Mouse (Mus musculus) naive thymus-derived CD4-positive, alpha-beta T cell, adult 2 months (primary cell): ENCODE measurements around the gene Foxo6.
A peak's percentile ranks its signal among the peaks of the same experiment; 100 is the strongest.

Source experiments
- DNase-seq: peaks from one replicate; pipeline ENCODE4 v3.0.0-alpha.2; 2011; ENCODE audit warnings: low read depth

Gene Foxo6

DNA sequence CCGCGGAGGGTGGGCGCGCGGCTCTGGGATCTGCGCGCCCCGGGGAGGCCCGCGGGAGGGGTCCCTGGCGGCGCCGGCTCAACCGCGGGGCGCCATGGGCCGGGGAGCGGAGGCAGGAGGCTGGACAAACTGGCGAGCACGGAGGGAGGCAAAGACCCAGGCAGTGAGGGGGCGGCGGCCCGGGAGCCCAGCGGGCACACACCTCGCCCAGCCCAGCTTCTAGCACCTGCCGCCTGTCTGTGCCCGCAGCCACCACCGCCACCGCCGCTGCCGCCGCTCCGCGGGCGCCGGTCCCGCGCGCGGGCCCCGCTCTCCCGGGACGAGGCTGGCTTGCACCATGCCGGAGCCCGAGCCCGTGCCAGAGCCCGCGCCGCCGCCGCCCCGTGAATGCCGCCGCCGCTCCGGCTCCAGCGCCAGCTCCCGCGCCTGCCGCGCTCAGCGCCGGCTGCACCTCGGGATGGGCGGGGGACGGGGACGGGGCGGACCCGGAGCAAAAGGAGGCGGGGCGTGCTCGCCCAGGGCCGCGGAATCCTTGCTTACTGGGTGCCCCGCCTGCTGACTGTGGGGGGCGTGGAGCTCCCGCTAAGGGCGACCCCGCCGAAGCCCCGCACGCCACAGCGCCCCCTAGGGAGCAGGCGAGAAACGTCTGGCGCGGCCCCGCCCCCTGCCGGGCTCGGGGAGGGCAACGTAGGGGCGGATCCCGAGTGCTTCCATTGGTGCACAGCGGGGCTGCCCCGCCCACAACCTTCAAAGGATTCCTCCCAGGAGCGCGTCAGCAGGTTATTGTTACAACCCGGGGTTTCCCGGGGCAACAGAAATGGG is at the start of gene Foxo6:
Gene Foxo6 (minus strand): TSS at position 60 of the 822 bp plus-strand sequence.
- peak; percentile 88 for DNase-seq

DNA sequence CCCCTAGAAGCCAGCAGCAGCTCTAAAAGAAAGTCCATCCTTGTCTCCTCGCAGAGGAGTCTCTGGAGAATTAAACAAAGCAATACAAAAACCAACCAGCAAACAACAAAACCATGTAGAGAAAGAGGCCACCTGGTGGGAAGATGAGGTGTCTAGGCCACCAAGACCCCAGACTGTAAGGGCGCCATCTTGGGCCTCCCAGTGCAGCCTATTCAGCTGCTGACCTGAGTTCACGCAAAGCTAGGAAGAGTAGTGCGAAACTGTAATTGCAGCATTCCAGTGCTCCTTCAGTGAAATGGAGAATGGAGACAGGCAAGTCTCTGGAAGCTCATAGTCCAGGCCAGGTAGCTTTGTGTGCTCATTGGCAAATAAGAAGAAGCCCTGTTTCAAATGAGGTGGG is 47.2 kb upstream of the Foxo6 start:
- no peak for DNase-seq

DNA sequence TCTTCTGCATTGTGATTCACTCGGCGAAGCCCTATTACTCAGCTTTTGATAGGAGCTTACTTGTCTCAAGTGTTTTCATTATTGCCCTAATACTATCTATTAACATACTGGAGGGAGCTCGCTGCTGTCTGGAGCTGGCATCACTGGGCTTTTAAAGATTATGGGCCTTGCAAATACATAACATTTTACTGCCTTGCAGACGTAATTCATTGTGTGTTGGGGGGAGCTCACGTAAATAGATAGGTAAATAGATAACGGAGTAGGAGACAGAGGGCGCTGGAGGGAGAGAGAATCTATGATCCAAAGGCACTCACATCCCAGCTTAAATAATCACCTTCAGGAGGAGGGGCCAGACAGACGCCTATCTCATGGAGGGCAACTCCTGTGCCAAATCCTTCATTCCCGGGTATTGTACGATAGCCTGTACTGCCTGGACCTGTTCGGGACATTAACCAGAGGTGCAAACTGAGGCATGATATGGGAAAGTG is 45.8 kb upstream of the Foxo6 start:
- DNase-seq = no peak

DNA sequence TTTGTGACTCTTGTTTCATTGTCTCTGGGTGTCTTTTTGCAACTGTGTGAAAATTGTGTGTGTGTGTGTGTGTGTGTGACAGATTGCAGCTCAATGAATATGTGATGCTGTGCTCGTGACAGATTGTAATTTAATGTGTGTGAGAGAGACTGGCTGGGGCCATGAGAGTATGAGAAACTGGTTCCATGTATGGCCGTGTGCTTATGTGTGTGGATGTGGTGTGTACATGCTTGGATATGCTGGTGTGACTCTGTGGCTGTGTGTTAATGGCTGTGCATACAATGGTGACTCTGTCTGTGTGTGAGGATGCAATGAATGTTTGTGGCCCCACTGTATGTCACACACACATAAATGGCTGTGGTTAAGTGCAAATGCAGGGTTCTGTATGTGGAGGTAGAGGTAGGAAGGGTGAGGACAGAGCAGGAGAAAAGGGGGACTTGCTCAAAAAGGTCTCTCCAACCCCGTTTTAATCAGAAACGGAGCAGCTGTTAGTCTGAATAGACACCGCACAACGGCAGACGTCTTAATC is 45.3 kb upstream of the Foxo6 start:
- no peak for DNase-seq

DNA sequence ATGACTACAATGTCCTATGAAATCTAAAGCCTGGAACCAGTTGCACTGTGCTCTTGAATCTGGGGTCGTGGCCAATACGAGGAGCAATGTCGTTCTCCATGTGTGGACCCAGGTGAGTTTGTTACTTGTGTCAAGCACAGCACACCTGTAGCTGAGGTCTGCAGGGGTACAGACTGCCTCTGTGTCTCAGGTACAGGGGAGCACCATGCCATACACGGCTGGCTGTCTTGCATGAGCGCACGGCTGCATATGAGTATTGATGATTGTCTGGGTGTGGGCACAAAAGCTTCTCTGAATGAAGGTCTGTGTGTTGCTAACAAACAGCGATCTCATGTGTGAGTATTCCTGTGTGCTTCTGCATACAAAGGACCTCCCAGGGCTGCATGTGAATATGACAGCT is 44.8 kb upstream of the Foxo6 start:
- no peak for DNase-seq

DNA sequence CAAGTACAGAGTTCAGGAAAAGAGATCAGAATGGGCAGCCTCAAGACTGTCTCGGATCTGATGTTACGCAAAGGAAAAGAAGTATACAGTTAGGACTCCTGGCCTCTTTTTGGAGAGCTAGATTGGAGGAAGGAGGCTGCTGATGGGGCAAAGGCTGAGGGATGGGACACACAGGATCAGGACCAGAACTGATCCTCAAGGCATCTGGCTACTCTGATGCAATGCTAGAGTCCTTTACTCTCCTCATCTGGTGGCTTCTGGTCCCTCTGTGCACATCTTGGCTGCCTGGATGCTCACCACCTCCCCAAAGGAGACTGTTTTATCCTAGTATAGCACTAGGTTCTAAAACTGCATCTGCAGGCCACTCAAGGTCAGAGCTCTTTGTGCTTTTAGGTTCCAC is 44.4 kb upstream of the Foxo6 start:
- DNase-seq = no peak

DNA sequence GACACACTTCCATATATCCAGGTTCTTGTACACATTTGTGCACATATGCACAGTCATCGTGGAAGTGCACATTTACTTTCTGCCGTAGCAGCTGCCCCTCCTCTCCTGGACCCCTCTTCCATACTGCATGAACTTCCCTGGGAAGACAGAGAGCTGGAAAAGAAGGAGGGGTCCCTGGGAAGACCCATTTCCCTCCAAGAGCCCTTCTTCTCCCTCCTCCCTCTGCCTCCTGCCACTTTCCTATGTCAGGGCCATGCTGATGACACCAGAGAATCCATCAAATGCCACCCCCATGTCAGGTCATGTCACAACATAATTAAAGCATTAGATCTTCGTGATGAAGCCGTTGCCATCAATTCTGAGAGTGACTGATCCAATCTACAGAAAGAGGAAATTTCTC is 38.6 kb upstream of the Foxo6 start:
- DNase-seq = no peak

DNA sequence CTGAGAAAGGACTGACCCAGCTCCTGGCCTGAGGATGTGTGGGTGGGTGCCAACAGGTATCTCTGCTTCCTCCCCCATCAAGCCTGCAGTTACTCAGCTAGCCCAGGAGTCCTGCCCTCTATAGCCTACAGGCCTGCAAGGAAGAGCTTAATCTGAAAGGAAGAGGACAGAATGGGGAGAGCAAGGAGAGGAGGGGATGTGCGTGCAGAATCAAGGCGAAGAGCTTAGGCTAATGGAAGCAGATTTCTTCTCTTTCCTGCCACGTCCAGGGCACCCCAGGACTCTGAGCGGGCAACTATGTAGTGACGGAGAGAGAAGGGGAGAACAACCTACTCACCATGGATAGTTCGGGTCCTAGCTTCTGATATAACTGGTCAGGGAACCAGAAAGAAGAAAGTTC is 37.9 kb upstream of the Foxo6 start:
- DNase-seq = no peak

DNA sequence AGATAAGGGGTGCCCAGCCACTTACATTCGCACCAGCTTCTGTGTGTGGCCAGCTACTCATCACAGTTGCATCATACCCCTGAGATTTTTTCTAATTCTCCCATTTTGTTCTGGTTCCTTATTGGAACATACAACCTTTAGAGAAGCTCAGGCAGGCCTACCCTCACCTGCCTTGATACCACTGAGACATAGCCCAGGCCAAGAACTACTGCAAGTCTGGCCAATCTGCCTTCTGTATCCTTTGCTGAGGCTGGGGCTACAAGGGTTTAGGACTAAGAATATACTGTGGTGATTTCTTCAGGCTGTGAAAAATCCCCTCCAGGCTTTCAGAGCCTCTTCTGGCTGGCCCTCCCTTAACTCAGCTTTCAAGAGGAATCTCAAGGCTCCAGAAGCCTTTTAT is 36.7 kb upstream of the Foxo6 start:
- DNase-seq = no peak

DNA sequence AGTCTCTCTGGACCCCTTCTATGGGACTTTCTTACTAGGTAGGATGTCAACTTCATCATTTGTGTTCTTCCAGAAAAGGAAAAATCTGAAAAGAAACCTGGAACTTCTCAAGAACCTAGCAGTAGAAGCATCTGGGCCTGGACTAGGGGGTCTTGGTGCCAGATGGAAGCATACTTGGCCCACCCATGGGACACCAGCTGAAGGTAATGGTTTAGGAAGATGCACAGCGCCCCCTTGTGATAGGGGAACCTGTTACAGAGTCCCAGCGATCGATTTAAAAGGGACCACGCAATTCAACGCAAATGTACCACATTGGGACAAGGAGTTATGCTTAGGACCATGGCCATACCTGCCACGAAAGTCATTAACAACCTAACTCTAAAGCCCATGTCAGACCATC is 36.0 kb upstream of the Foxo6 start:
- DNase-seq = peak; percentile 10

DNA sequence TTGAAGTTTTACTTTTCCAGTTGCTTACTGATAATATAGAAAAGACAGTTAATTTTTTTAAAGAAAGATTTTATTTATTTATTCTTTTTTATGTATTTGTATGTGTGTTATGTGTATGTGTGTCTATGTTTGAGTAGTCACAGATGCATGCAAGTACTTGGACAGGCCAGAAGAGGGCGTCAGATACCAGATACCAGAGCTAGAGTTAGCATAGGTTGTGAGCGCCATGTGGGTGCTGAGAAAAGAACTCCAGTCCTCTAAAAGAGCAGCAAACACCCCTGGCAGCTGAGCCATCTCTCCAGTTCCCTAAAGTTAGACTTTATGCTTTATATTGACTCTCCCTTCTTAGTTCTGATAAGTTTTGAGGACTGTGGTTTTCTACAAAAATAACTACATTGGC is 30.4 kb upstream of the Foxo6 start:
- no peak for DNase-seq

DNA sequence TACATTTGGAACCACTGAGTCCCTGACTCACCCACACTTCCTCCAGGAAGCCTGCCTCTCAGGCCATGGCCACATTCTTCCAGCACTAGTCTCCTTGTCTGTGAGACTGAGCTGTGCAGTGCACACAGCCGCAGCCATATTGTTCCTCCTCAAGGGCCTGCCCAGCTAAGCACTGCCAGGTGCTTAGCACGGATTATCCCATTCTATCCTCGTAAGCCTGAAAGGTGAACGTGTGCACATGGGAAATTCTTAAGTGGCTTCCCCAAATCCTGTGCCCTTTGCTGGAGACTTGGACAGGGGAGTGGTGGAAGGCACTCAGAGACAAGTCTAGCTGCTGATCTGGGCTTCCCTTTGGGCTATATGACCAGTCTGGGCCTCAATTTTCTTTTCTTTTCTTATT is 29.6 kb upstream of the Foxo6 start:
- DNase-seq = no peak

DNA sequence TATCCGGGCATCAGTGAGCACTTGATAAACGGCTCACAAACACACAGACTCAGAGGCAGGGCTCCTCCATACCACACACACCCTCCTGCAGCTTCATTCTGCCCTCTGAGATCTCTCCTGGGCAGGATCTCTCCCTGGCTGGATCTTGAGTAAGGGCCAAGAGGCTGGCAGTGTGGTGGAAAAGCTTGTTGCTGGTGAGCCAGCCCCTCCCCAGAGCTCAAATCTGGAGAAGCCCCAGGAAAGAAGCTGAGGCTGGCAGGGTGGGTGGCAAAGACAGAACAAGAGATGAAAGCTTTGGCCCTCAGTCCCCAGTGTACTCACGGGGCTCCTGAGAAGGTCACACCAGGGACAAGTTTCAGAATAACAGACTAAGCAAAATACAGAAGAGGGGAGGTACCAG is 27.4 kb upstream of the Foxo6 start:
- no peak for DNase-seq

DNA sequence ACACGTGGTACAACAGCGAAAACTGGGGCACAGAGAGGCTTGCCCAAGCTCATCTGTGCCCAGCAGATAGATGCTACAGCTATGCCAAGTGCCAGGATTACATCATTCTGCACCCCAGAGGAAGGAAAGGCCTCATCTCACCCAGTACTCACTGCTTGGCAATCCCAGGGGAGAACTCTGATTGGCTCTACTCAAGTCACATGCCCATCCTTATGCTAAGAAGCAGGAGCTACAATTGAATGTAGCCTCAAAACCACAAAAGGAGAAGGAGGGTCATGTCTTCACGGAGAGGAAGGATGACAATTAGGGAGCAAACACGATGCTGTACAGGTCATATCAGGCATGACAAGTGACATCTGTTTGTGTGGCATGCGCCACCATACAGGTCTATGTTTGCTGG is 26.2 kb upstream of the Foxo6 start:
- DNase-seq = no peak

DNA sequence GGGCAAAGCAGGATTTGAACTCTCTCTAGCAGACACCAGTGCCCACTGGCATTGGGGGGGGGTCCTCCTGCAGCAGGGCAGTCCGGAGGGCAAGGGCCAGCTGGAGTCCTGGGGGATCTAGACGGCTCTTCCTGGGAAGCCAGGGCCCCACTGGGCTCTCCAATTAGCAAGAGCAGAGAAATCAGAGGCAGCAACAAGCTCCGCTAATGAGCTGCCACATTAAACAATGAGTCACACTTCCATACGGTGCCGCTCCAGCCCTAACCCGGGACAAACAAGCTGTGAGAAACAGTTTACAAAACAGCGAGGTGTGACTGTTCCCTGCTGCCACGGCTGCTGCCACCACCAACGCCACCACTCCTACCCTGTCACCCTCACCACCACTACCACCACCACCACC is 17.4 kb upstream of the Foxo6 start:
- DNase-seq = no peak

DNA sequence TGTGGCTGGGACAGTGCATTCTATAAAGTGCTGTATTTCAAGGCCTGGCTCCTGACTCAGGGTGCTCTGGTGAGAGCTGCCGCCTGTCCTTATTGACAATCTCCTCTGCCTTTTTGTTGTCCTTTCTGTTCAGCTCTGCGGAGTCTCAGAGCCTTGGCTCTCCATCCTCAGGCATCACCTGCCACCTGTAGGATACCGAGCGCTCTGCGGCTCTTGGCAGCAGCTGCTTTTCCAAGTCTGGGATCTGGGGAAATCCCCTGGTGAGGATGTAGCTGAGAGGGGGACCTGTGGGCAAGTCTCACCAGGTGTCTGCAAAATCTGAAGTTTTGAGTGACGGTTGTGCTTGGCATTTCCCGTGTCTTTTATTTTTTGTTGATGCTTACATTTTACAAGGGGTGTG is 12.1 kb upstream of the Foxo6 start:
- no peak for DNase-seq

DNA sequence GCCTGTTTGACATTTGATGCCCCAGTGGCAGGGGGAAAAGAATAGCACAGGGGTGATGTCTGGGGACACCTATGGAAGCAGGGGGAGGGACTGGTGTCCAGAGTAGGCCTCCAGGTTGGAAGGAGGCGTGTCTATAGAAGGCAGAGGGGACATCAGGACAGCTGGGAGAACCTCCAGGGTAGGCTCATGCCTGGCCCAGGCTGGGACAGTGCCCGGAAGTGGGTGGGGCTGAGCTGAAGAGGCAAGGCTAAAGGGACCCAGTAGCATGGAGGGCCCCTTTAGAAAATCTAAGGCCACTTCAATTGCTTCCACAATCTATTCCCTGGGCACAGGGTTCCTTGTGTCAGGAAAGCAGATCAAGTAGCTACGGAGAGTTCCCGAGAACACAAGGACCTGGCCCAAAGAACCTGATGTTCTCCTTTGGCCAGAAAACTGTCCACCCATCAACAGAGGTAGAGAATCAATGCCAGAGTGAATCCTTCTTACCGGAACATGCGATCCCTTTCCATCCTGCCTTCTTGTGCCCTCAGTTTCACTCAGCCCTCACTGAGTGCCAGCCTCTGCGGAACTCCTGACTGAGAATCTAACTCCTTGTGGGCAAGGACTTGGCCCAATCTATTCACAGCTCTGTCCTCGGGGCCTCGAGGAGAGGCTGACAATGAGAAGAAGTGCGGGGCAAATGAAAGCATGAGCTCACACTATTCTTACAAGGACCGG is 4.1 kb upstream of the Foxo6 start:
- DNase-seq = no peak

DNA sequence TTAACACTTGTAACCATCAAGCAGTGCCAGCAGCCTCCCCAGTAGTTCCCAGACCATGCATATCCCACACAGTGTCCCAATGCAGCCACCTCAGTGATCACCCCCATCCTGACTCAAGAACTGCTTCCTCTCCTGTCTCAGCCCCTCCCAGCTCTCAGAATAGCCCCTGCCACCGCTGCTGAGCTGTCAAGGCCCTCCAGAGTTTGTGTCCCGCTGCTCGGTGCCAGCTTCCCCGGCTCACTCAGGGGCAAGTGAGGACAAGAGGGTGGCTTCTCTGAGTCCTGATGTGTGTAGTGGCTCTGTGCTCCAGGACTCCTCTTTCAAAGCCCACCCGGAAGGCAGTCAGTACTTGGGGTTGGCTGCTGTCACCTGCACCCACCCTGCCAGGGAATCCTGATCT is 3.3 kb upstream of the Foxo6 start:
- DNase-seq = no peak

DNA sequence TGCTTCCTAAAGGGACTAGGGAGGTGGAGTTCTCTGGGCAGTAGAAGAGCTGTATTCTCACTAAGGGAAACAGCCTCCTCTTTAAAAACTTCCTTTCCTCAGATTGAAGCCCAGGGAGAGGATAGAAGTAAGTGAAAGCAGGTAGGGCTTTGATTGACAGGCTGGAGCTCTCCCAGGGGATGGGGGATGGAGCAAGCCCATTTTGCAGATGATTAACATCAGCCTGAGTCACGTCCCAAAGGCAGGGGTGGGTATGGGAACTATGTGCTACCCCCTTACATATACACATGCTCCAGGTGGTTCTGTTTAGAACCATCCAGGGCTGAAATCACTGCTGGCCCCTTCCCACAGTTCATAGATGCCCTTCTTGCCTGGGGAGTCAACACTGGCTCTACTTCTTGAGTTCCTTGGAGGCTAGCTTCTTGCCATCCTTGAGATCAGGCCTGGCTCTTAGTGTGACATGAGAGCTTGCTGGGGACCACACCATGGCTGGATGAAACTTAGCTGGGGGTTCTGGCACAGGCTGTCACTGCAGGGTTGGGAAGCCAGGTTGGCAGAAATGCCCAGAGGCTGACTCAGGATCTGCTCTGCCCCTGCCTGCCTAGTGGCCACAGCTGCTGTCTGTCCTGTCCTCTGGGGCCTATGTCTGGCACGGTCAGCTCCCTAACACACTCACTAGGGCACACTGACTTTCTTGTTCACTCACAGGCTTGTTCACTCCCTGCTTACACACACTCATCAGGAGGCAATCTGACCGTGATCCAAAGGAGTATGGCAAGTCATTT is 2.2 kb upstream of the Foxo6 start:
- DNase-seq = no peak

DNA sequence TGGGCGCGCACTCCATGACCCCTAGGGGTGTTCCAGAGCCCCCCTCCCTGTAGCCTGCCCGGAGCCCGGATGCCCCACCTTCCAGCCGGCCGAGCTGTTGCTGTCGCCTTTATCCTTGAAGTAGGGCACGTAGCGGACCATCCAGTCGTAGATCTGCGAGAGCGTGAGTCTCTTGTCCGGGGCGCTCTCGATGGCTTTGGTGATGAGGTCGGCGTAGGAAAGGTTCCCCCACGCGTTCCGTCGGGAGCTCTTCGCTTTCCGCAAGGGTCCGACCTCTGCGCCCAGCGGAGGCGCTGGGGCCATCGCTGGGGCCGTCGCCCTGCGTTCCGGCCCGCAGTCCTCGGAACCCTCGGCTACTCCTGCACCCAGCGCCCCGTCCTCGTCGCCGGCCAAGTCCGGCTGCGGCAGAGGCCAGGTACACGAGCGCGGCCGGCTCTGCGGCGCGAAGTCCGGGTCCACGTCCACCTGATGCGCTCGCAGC is 348 bp downstream of the Foxo6 start:
- peak; percentile 19 for DNase-seq

DNA sequence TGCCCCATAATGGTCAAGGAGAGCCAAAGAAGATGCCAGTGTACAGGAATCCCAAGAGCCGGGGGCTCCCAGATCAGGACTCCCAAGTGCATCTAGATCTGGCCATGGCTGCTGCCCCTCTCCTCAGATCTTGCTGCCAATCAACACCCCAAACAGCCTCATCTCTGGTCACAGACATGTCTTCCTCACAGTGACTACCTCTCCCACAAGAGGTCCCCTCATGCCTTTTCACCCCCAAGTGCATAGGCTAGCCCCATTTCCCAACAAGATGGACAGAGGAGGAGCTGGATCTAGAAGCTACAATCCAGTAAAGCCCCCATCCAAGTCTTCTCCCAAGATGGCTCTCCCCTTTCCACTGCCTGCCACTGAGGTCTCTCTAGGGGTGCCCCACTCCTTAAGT is 1.4 kb downstream of the Foxo6 start:
- no peak for DNase-seq

DNA sequence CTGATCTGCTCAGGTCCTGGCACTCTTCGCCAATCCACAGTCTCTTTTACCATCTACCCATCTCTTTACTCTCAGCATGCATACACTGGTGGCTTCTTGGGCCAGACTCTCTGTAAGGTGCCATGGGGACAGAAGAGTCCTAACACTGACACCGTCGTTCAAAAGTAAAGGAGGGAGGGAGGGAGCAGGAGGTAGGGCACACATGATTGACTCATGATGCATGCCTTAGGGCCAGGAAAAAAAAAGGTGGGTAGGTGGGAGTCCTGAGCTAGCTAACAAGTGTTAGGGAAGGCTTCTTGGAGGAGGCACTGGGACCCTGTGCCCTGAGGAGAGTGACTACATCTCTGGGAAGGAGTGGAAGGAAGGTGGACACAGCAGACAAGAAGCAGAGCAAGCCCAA is 1.9 kb downstream of the Foxo6 start:
- no peak for DNase-seq
